ENCODE assay signal across 9 mouse cellular contexts in genomic region chr2:156730501-156730921, GRCm38 (mm10). TPM values are rescaled to one million over a fixed set of nuclear protein-coding genes. Genes with fewer than 3 reads are reported as not detected.
A peak's percentile ranks its signal among the peaks of the same experiment; 100 is the strongest.
DNase-seq lines count a peak whose midpoint lies in the region; ATAC-seq and TF ChIP-seq lines count a peak whose summit lies in the region.
"Had no signal": no experiment of that assay in that cellular context is flagged by ENCODE, and none has a peak within 500 bp of the region (broad histone marks: within the 10 kb centered on the region; RNA-seq: fewer than 3 reads in every experiment).

No protein-coding gene starts in this region.

- no peak for TF ChIP-seq CTCF in kidney, postnatal 0 days (IDR thresholded peaks at IDR 0.05; ENCODE audit: low read depth)

- no peaks in the 10 kb centered on the region for H3K36me3 ChIP-seq in kidney, postnatal 0 days (ENCODE audit: insufficient read depth, low read length)
- H3K36me3 ChIP-seq in megakaryocyte, embryonic 14.5 days (replicated peaks; ENCODE audit: low read length), result peaks cover 64% of the 10 kb centered on the region
- H3K36me3 ChIP-seq: neural tube, embryonic 12.5 days had no signal

- intact Hi-C loops in heart, postnatal 36 days (cut with DNase I), result loop anchor here (5.0 kb wide), 1 partner anchor 127 kb away; the partner anchor contains the start of gene 4930518I15Rik

- H3K9me3 ChIP-seq in kidney, postnatal 0 days (replicated peaks; ENCODE audit: low read length), result no peaks in the 10 kb centered on the region
- no peaks in the 10 kb centered on the region for H3K9me3 ChIP-seq in megakaryocyte, embryonic 14.5 days
- H3K9me3 ChIP-seq: neural tube, embryonic 12.5 days had no signal

- peak overlapping the region; percentile 38; the same call in 1 of the 2 replicates for H3K27ac ChIP-seq in kidney, postnatal 0 days
- H3K27ac ChIP-seq: neural tube, embryonic 12.5 days had no signal

- H3K9ac ChIP-seq in kidney, postnatal 0 days (ENCODE audit: low read depth, low read length), result no peak overlapping the region
- H3K9ac ChIP-seq: neural tube, embryonic 12.5 days had no signal

- DNase-seq in kidney, postnatal 0 days (ENCODE audit: low spot score), result no peak
- no peak for DNase-seq in kidney, adult 18-20 months
- DNase-seq in MN1 (ENCODE audit: low spot score), result peak; percentile 31
- DNase-seq in heart, postnatal 36 days, result peak; percentile 35 to 45
- DNase-seq in frontal cortex, postnatal 10 days (ENCODE audit: low spot score in 2 of 2), result no peak
- DNase-seq in right cerebral cortex, adult 2 months (ENCODE audit: low spot score in 2 of 2), result no peak
- DNase-seq in right cerebral cortex, postnatal 14 days, result no peak

- peaks cover 18% of the 10 kb centered on the region for H3K4me1 ChIP-seq in kidney, postnatal 0 days (replicated peaks; ENCODE audit: insufficient read depth, low read length)
- H3K4me1 ChIP-seq in megakaryocyte, embryonic 14.5 days, result peaks cover 97% of the 10 kb centered on the region

- no peaks in the 10 kb centered on the region for H3K27me3 ChIP-seq in kidney, postnatal 0 days (ENCODE audit: insufficient read depth, low read length)
- H3K27me3 ChIP-seq in megakaryocyte, embryonic 14.5 days (replicated peaks), result no peaks in the 10 kb centered on the region
- H3K27me3 ChIP-seq: neural tube, embryonic 12.5 days had no signal

- H3K4me3 ChIP-seq in kidney, postnatal 0 days (replicated peaks; ENCODE audit: low read depth, low read length), result no peak overlapping the region
- H3K4me3 ChIP-seq in megakaryocyte, embryonic 14.5 days (replicated peaks), result peak overlapping the region; percentile 90
- H3K4me3 ChIP-seq: neural tube, embryonic 12.5 days had no signal

- WGBS in kidney, postnatal 0 days, result 78% methylated on average over 12 of the region's 12 CpGs

- H3K4me2 ChIP-seq in kidney, postnatal 0 days (ENCODE audit: low read length), result 0 out of 2 replicates have a peak overlapping the region, but pooled peaks have one; percentile 13
- H3K4me2 ChIP-seq: neural tube, embryonic 12.5 days had no signal

- no peak for ATAC-seq in kidney, postnatal 0 days (replicated peaks; ENCODE audit: low FRiP score, low read depth)

RNA-seq across cellular contexts. Expression of gene Myl9, which starts 44.7 kb away (rescaled TPM):
- 449 and 494 TPM in 2 replicates for polyA plus RNA-seq in kidney, postnatal 0 days (2015; fragmentation: Nextera tagmentation; extraction: Ambion mirVana)
- total RNA-seq in heart, postnatal 36 days (2021), result 100 to 1,000 TPM in 1 of 2 experiments, 10 to 100 TPM in 1; 97.9 to 115 TPM
- 143 and 182 TPM in 2 replicates for polyA plus RNA-seq in megakaryocyte, embryonic 14.5 days (2012; ENCODE audit: insufficient read depth, low replicate concordance)

Comparison
In these comparisons a context has a peak if more than half of its experiments do, and no peak if none do; other contexts are left out.
1. DNase-seq: peak in MN1 (single experiment) and heart, postnatal 36 days (2 of 2); none in kidney, postnatal 0 days (single experiment), kidney, adult 18-20 months (single experiment), frontal cortex, postnatal 10 days (0 of 2), right cerebral cortex, adult 2 months (0 of 2) and right cerebral cortex, postnatal 14 days (single experiment).